Mouse (Mus musculus) right cerebral cortex, postnatal 14 days (tissue): ENCODE data around the gene Far2.

Experiments
- DNase-seq: peaks from one replicate; pipeline ENCODE4 v3.0.0; 2022

Far2 gene

GRCm38 (mm10) chr6:148046881-148047649, at the start of gene Far2:
Gene Far2, plus strand, starts transcription at chr6:148047259.
- peak; percentile 42 for DNase-seq

GRCm38 (mm10) chr6:148000483-148000882, 46.6 kb upstream of the Far2 start:
- DNase-seq = no peak

- DNase-seq = no peak
Measured at GRCm38 (mm10) chr6:148001071-148001470, 46.0 kb upstream of the Far2 start.

GRCm38 (mm10) chr6:148006118-148006837, 40.8 kb upstream of the Far2 start:
- DNase-seq = no peak

- no peak for DNase-seq
Measured at GRCm38 (mm10) chr6:148040759-148041158, 6.3 kb upstream of the Far2 start.

GRCm38 (mm10) chr6:148047650-148047988, 560 bp downstream of the Far2 start:
- DNase-seq = no peak

GRCm38 (mm10) chr6:148063131-148063530, 16.1 kb downstream of the Far2 start:
- no peak for DNase-seq

GRCm38 (mm10) chr6:148066267-148066666, 19.2 kb downstream of the Far2 start:
- no peak for DNase-seq

- DNase-seq = no peak
Measured at GRCm38 (mm10) chr6:148068786-148069185, 21.7 kb downstream of the Far2 start.

GRCm38 (mm10) chr6:148073599-148073998, 26.5 kb downstream of the Far2 start:
- DNase-seq = no peak

- DNase-seq = no peak
Measured at GRCm38 (mm10) chr6:148074211-148074864, 27.3 kb downstream of the Far2 start.

- DNase-seq = no peak
Measured at GRCm38 (mm10) chr6:148083864-148084263, 36.8 kb downstream of the Far2 start.

GRCm38 (mm10) chr6:148084403-148084802, 37.3 kb downstream of the Far2 start:
- no peak for DNase-seq

- no peak for DNase-seq
Measured at GRCm38 (mm10) chr6:148097039-148097438, 50.0 kb downstream of the Far2 start.

GRCm38 (mm10) chr6:148101977-148102376, 54.9 kb downstream of the Far2 start:
- no peak for DNase-seq

GRCm38 (mm10) chr6:148102434-148102833, 55.4 kb downstream of the Far2 start:
- no peak for DNase-seq

GRCm38 (mm10) chr6:148104212-148104611, 57.2 kb downstream of the Far2 start:
- DNase-seq = peak; percentile 22

GRCm38 (mm10) chr6:148105722-148106268, 58.7 kb downstream of the Far2 start:
- no peak for DNase-seq

GRCm38 (mm10) chr6:148108741-148109472, 61.8 kb downstream of the Far2 start:
- DNase-seq = no peak

GRCm38 (mm10) chr6:148110996-148111633, 64.1 kb downstream of the Far2 start:
- DNase-seq = no peak

- DNase-seq = no peak
Measured at GRCm38 (mm10) chr6:148116371-148116770, 69.3 kb downstream of the Far2 start.

- no peak for DNase-seq
Measured at GRCm38 (mm10) chr6:148116907-148117306, 69.8 kb downstream of the Far2 start.
